12 mouse cellular contexts compared by ENCODE assay signal in genomic region chr19:23971391-23971790, GRCm38 (mm10). TPM values are rescaled to one million over a fixed set of nuclear protein-coding genes. Genes with fewer than 3 reads are reported as not detected.
A peak's percentile ranks its signal among the peaks of the same experiment; 100 is the strongest.
DNase-seq lines count a peak whose midpoint lies in the region.
"Had no signal": no experiment of that assay in that cellular context is flagged by ENCODE, and none has a peak within 500 bp of the region (broad histone marks: within the 10 kb centered on the region; RNA-seq: fewer than 3 reads in every experiment).

No protein-coding gene starts in this region.

- peak; percentile 92 for DNase-seq in heart, adult 11 months
- DNase-seq in heart, postnatal 14 days: no peak
- peak; percentile 51 for DNase-seq in Muller cell, postnatal 12 days (ENCODE audit: inconsistent ontology term)
- DNase-seq in adrenal gland, postnatal 14 days: peak; percentile 76
- peak; percentile 62 to 63 for DNase-seq in heart, postnatal 10 days
- no peak for DNase-seq in lung, postnatal 36 days
- DNase-seq in retina, postnatal 1 day: no peak
- DNase-seq: cerebellum, adult 2 months; lung, postnatal 10 days; thymus, postnatal 36 days had no signal

- intact Hi-C loops in heart, postnatal 14 days (cut with DNase I): loop anchor here (5.0 kb wide), 2 partner anchors 56 to 146 kb away; no protein-coding TSS in a partner anchor
- intact Hi-C loops in heart, postnatal 10 days (cut with DNase I): no loop called here

RNA-seq across cellular contexts. Expression of gene Fam189a2, which starts 59.4 kb away (rescaled TPM):
- 10 to 100 TPM; 51.6 to 55.6 TPM for total RNA-seq in heart, postnatal 14 days (2021)
- total RNA-seq in adrenal gland, postnatal 14 days (2021): 8.7 and 12.3 TPM in 2 replicates
- total RNA-seq in heart, postnatal 10 days (2021): 10 to 100 TPM; 66.0 to 76.8 TPM
- total RNA-seq: common myeloid progenitor, adult 5-6 weeks; neutrophil, adult 5-6 weeks had no signal

Comparison
In these comparisons a context has a peak if more than half of its experiments do, and no peak if none do; other contexts are left out.
1. DNase-seq: peak in heart, adult 11 months (single experiment), Muller cell, postnatal 12 days (single experiment), adrenal gland, postnatal 14 days (single experiment) and heart, postnatal 10 days (2 of 2); none in heart, postnatal 14 days (0 of 2), lung, postnatal 36 days (single experiment) and retina, postnatal 1 day (single experiment).